Mouse (Mus musculus) MEL-GATA-1-ER (cell line): Measurements from ENCODE around the gene Dusp14.
A peak's percentile ranks its signal among the peaks of the same experiment; 100 is the strongest.

Source experiments
- DNase-seq: peaks from one replicate; pipeline ENCODE4 v3.0.0-alpha.2; 2012; ENCODE audit warnings: low read depth; ENCODE audit errors: extremely low read depth

Gene Dusp14

DNA sequence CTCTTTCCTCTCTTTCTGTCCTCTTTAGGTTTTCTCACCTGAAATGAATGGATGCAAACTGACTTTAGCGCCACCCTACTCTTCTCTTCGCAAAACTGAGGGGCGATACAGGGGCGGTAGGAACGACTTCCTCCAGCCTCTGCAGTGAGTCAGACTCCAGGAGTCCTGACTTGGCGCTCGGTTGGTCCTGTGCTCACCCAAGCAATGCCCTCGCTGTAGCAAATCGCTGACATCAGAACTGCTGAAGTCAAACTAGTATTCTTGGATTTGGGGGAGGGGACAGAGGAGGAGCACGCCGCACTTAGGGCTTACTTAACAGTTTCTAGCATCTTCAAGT lies at the start of gene Dusp14:
Gene Dusp14 (minus strand): TSS at position 228 of the 337 bp plus-strand sequence.
- DNase-seq = peak; percentile 31

DNA sequence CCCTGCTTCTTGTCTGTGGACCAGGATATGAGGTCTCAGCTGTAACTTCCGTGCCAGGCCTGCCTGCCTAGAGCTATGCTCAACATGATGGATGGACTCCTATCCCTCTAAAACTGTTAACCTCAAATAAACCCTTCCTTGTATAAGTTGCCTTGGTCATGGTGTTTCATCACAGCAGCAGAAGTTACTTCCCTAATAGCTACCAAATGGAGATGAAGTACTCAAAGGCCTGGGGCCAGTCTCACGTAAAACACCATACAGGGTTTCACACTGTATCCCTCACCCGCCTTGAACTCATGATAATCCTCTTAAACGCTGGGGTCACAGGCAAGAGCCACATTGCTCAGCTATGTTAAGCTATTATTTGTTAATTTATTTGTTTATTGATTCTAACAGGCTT lies 48.4 kb upstream of the Dusp14 start:
- no peak for DNase-seq

DNA sequence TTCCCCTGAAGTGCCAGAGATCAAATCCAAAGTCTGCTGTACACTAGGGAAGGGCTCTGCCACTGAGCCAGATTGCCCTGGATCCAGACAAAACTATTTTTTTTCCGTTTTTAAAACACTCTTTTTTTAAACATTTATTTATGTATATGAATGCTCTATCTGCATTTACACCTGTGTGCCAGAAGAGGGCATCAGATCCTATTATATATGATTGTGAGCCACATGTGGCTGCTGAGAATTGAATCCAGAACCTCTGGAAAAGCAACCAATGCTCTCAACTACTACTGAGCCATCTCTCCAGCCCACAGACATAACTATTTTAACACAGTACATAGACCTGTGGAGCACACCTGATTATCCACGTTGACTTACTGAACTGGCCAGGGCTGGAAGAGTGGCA lies 47.2 kb upstream of the Dusp14 start:
- DNase-seq = no peak

DNA sequence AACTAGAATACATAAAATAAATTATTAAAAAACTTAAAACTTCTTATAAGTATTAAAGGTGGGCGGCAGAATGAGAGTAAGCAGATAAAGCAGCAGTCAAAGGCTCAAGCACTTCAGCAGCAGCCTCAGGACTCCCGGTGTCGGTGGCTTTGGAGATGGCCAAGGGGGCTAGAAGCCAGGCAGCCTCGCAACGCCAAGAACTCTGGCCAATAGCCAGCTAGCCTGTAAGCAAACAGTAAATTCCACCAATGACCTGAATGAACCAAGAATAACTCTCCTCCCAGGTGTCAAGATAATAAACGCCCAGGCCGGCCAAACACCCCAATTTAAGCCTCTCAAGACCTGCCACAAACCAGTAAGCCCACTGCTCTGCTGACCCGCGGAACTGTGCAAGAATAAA lies 46.6 kb upstream of the Dusp14 start:
- no peak for DNase-seq

DNA sequence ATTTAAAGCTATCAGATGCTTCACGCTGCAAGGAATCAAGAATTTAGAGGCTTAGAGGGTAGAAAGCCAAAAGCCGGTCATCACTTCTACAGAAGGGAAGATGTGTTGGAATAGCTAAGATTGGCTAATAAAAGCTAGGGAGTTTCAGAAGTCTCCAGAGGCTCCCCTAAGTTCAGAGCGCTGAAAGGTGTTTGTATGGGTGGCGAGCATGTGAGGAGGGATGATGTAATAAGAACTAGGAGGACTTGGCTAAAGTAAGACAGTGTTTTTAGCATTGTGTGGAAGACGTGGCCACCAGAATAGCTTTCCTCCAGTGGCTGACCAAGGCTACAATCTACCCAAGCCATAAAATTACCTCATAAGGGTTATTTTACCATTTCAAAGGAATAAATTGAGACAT lies 44.6 kb upstream of the Dusp14 start:
- DNase-seq = no peak

DNA sequence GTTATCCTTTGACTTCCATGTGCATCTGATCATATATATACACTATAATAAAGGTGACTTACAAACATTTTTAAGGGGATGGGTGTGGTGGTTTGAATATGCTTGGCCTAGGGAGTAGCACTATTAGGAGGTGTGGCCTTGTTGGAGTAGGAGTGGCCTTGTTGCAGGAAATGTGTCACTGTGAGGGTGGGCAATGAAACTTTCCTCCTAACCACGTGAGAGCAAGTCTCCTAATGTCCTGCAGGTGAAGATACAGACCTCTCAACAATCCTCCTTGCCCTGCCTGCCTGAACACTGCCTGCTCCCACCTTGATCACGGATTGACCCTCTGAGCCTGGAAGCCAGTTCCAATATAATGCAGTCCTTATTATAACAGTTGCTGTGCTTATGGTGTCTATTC lies 38.1 kb upstream of the Dusp14 start:
- no peak for DNase-seq

DNA sequence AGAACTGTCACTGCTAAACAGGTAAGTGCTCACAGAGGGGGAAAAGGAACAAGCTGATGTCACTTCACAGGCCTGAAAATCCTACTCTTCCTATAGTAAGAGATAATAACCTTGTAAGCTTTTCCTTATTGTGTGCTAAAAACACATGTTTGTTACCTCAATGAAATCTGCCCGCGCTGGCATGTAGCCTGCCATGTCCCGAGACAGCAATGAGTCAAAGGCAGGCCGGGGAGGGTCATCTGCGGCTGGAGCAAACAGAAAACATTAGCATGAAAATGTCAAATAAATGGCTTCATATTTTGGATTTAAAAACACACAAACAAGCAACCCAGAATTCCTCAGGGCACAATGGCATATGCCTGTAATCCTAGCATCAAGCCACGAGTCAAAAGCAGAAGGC lies 35.0 kb upstream of the Dusp14 start:
- no peak for DNase-seq

DNA sequence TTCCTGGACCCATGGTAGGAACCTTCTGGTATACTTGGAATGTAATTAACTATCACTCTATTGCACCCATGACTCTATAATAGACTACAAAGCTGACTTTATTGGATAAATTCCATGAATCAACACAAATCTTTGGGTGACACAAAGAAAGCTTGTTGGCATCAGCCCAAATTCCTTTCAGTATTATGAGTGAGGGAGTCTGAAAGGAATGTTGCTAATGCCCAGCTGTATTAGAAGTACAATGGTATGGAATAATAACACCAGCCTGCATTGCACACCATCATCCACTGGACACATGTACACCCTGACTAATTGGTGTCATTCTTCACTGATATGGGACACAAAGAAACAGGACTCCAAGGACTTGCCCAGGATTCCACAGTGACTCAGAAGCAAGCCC lies 32.1 kb upstream of the Dusp14 start:
- DNase-seq = no peak

DNA sequence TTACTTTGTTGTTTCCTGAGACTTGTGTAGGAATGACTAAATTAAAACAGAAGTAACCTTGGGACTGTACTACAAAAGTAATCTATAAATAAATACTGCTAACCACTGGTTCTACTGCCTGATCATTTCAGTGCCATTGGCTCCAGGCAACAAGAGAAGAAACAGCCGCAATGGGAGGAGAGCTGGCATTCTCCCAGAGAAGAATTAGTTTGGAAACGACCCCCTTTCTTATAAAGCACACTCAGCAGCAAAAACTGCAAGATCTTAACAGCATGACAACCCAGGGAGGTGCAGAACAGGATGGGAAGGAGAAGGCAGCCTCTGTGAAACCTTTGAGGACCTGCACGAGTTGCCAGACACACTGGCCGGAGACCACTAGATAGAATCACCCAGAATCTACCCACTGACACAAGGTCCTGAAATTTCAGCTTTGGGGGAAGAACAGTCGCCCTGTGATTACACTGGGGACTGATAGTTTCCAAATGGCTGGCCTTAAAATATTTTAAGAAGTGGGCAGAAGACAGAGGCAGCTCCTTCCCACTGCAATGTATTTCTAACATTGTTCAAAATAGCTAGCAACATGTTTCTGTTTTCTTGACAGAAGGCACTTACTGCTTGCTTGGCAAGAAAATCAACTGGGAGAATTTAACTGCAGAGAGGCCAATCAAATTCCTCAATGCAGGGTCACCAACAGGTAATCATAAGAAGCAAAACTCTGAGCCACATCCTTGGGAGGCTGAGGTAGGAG lies 28.4 kb upstream of the Dusp14 start:
- DNase-seq = no peak

DNA sequence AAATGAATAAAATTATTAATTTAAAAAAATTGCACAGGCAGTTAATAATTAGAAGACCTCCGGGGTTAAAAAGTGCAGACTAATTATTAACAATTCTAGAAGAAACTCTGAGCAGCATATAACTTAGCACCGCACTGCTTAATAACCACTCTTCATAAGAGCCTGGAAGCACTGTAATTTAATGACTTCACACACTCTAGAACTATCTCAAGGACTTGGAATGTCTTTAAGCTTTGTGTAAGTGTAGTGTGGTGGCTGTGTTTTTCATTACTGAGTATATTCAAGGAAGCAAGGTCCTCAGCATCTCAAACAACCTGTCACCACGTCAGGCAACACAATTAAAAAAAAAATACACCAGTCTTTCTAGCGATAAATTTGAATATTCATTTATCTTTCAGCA lies 26.0 kb upstream of the Dusp14 start:
- DNase-seq = no peak

DNA sequence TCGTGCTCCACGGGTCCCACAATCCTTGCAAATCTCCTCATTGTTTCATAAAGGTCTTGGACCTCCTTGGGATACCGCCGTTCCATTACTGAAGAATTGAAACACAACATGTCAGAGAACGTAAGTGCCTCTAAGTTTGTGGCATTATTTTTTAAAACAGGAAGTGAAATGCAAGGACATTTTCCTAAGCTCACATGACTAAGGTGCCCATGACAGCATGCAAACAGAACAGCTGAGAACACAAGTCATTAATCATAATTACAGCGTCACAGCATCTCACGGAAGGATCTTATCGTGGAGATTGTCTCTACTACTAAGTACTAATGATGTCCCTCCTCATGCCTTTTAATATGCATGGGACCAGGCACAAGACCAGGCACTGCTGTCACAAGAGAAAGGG lies 21.5 kb upstream of the Dusp14 start:
- no peak for DNase-seq

DNA sequence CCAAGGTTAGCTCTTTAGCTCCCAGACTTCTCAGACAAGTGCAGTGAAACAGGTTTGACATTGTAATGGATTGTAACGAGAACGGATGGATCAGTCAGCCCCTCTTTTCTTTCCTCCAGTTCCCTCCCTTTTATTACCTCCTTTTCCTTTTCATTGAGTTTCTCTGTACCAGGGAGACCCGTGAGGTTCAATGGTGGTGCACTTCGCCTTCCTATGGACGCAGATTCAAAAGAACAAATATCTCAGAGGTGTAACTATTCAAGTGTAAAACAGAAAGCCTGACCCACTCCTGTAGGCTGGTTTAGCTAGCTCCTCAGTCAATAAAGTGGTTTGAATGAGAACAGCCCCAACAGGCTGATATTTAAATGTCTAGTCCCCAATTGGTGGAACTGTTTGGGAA lies 12.8 kb upstream of the Dusp14 start:
- DNase-seq = no peak

DNA sequence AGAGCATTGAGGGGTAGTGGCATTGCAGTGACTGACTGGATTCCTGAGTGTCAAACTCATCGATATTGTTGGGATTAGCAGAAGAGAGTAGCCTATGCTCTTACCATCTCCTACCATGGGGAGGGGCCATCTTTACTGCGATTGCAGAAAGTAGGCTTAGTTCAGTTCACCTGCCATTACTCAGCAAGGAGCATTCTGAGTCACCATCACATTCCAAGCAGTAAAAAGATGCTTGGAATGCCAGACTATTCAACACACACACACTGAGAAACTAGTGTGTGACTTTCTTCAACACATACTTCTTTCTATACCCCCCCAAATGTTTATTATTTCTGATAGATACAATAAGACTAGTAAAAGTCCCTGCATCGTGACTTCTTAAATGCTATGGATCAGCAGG lies 11.3 kb upstream of the Dusp14 start:
- DNase-seq = no peak

DNA sequence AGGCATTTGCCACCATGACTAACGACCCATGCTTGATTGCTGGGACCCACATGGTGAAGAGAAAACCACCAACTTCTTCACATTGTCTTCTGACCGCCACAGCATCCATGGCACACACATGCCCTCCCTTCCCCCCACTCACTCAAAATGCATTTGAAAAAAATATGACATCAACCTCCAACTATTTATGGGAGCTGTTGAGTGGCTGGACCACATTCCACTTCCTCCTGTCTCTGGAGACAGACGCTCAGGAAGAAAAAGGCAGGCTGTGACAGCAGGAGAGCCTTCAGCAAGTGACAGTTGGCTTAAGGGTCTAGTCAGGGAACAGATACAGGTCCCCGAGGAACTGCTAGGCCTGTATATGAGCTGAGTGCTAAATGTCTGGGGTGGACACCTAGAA lies 10.8 kb upstream of the Dusp14 start:
- no peak for DNase-seq

DNA sequence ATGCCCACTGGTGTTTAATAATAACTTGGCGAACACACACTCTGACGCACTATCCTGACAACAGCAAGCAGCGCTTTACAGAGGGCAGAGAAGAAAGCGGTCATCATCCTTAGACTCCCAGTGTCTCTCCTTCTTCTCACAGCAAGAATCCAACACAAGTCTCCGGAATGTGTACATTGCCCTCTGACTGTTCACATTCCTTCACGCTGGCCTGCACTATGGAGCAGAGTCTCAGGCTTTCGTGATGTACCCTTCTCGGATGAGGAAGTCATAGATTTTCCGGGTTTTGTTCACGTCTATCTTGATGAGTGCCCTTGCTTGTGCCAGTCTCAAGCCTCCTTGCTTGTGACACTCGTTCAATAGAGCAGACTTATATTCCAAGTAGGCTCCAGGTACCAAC lies 10.3 kb upstream of the Dusp14 start:
- no peak for DNase-seq

DNA sequence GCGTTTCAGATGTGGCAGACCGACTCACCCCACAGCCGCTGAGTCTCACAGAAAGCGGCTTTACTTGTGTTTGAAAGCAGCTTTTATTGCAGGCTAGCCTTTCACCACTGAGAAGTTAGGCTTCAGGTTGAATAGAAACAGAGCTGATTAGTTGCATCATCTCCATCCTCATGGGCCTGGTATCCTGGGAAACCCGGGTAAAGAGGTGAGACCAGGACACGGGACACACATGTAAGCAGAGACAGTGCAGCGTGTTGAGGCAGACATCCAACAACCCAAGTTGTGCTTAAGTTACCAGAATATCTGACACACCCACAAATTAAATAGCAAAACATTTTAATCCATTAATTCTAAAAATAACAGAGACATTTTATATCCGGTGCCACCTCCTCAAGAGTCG lies 9.5 kb upstream of the Dusp14 start:
- no peak for DNase-seq

DNA sequence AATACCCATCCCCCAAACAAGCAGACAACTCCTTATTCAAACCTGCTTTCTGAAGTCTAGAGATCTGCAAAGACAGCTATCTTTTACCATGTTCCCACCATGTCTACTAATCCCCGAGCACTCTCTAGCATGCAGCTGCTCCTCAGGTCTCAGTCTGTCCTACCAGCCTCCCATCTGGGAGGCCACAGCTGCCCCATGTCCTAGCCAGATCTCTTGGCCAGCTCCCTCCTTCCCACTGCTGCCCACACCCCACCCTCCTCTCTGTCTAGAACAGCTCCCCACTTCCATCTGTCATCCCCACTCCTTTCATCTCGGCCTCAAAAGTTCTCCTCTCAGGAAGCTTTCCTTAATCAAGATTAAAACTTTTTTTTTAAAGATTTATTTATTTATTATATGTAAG lies 7.9 kb upstream of the Dusp14 start:
- no peak for DNase-seq

DNA sequence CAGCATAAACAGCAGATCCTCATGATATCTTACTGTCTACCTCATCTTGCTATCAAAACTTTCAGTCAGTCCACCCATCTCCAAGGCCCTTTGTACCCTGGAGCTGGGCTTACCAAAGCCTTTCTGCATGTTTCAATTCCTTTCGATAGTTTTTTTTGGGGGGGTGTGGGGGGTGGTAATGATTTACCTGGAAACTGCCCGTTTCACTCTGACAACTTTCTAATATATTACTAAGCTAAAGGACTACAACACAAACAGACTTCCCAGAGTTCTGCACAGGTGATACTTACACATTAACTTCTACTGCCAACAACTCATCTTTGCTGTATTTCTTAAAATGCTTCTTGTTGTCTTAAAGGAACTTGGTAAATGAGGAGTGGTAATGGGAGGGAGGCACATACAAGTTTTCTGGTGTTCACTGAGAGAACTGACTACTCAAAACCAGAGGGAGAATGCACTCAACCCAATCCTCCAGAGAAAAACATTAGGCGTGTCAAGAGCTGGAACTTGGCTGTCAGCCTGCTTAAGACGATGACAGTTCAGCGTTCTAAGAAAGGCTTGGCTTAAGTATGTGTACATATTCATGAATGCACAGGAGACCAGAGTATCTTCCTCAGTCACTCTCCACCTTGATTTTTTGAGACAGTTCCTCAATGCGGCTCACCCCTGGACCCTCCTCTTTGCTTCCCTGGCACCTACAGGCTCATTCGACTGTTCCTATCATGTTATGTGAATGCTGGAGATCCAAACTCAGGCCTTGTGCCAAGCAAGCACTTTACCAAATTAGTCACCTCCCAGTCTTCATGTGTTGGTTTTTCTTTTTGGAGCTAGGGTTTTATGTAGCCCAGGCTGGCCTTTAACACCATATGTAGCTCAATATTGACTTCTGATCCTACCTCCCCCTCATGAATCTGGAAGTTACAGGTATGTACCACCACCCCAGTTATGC lies 5.0 kb upstream of the Dusp14 start:
- no peak for DNase-seq

DNA sequence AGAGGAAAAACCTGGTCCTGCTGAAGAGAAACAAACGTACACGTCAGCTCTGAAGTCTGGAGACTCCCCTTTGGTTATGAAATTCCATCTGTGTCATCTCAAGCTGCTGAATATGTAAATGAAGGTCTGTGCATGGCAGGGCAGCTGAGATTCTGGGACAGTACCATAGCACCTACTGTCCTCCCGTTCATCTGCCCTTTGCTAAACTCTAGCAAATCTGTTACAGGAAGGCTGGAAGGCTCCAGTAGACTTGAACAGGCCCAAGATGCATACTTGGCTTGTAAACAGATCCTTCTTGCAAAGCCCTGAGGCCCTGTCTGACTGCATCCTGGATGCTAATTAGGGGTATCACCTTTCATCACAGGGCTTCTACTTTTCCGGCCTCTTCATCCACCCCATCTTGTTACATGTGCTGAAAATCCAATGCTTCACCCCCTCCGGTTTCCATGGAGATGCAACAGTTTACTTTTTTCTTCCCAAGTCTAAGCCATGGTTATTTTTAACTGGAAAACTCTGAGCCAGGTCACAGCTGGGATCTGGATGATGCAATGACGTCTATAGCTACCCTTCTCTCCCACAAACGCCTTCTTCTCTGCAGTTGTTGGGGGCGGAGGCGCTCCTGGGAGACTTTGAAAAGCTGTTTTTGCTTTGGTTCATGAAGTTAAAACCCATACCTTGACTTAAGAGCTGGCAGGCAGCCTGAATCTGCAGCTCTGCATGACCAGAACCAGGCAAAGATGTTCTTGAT lies 4.0 kb upstream of the Dusp14 start:
- DNase-seq = no peak

DNA sequence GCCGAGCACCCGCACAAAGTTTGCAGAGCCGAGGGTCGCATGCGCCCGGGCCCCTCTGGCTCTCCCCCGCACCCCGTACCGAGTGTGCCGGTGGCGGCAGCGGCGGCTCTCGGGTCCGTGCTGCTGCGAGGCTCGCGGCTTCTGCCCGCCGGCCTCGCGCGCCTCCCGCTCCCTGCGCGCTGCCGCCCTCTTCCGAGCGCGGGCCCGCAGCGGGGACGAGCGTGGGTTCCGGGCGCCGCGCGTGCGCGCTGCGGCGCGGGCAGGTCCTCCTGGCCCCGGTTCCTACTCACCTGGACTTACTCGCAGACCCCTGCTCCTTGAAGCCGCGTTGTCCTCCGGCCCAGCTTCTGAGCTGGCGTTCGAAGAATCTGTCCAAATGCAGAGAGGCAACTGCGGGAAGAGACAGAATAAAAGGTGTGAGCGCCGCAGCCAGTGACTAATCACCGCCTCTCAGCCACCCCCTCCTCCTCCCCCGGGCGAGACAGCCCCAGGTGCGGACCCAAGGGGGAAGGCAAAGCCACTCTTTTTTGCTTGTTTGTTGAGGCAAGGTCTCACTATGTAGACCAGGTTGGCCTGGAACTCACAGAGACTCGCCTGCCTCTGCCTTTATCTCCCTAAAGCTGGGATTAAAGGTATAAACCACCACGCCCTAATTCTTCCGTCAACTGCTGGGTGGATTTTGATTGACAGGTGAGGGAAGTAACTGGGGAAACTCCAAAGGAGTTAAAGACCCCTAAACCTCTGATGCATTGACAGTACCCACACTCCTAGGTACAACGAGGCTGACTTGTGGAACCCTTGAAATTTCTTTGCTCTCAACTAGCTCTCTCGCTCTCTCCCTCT lies 649 bp downstream of the Dusp14 start:
- peak; percentile 18 for DNase-seq

DNA sequence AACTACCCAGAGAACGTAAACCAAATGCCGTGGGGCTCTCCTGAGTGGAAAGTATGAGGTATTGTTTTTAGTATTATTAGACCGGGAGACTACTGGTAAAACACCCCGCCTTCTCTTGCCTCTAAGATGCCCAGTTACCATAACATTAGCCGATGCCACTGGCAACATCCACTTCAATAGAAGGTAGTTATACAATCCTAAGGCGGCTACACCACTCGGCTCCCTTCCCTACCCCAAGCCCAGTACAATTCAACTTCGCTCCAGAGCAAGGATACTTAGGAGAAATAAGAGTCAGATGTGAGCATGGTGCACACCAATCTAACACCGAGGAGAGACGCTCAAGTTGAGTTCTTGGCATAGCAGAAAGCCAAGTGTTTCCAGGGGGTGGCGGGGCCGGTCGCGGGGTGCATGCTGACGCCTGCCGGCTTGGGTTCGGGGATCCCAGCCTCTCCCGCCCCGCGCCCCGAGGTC lies 1.3 kb downstream of the Dusp14 start:
- DNase-seq = peak; percentile 21
